Comparison of ENCODE assay signal across 8 mouse cellular contexts in the genomic region with DNA sequence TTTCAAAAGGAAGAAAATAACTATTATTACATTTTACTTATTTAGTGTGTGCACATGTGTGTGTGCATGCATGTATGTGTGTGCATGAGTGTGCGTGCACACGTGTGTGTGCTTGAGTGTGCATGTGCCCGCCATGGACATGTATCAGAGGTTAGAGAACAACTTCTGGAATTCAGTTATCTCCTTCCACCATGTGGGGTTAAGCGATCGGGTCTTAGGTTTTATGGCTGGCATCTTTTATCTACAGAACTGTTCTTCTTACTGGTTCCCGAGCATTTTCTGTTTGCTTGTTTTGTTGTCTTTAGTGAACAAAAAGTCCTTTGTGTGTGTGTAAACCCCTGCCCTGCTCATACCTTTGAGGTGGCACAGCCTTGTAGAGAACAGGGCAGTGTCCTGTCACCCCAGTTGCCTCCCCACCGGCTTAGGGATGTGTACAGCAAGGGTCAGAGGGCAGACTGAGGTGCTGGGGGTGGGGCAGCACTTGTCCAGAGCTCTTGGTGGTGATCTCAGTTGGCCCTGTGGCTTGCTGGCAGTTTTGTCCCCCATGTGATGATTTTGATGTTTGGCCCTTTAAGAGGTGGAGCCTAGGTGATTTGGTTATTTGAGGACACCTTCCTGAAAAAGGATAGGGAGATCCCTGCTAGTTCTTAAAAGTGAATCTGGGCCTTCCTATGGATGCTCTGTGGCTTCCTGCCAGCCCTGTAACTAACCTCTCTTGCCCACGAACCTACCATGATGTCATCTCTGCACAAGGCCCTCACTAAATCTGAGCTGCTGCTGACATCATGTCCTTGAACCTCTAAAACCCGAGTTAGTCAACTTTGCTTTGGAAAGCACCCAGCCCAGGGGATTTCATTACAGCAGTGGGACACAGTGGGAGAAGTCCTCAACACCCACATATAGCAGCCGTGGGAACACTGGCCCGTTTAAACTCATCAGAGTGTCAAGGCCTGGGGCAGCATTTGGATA. TPM values are rescaled to one million over a fixed set of nuclear protein-coding genes. Genes with fewer than 3 reads are reported as not detected.
A peak's percentile ranks its signal among the peaks of the same experiment; 100 is the strongest.
DNase-seq lines count a peak whose midpoint lies in the region; ATAC-seq and TF ChIP-seq lines count a peak whose summit lies in the region.

No protein-coding gene starts in this region.

- peak; percentile 87 for DNase-seq in heart, adult 11 months
- DNase-seq in heart, postnatal 14 days: no peak
- no peak for DNase-seq in forebrain, postnatal 0 days
- DNase-seq in left cerebral cortex, adult 18-20 months (ENCODE audit: low spot score in 2 of 2): no peak
- no peak for DNase-seq in frontal cortex, postnatal 25 days (ENCODE audit: low spot score in 2 of 2)
- no peak for DNase-seq in c-Kit-positive CD71-positive TER-119-positive erythroid progenitor cells, embryonic 14.5 days (ENCODE audit: low spot score)

- peak overlapping the region; percentile 10; the same call in 1 of the 2 replicates for H3K9ac ChIP-seq in ES-Bruce4 (ENCODE audit: low read depth, poor library complexity, severe bottlenecking)
- 0 out of 2 replicates have a peak overlapping the region, but pooled peaks have one; percentile 6 for H3K9ac ChIP-seq in forebrain, postnatal 0 days

- H3K4me1 ChIP-seq in ES-Bruce4 (ENCODE audit: control insufficient read depth, insufficient read depth, low read length): peaks cover 15% of the 10 kb centered on the region
- H3K4me1 ChIP-seq in forebrain, postnatal 0 days (ENCODE audit: insufficient read depth): peaks cover 30% of the 10 kb centered on the region

- peak overlapping the region; percentile 39 for H3K4me3 ChIP-seq in ES-Bruce4 (ENCODE audit: low read depth, low read length)
- H3K4me3 ChIP-seq in forebrain, postnatal 0 days (ENCODE audit: low read depth, low read length): no peak overlapping the region
- H3K4me3 ChIP-seq in macrophage (ENCODE audit: inconsistent target): no peak overlapping the region

- peaks cover 62% of the 10 kb centered on the region for H3K36me3 ChIP-seq in ES-Bruce4 (ENCODE audit: control insufficient read depth, insufficient read depth, low read length, poor library complexity, severe bottlenecking)
- no peaks in the 10 kb centered on the region for H3K36me3 ChIP-seq in forebrain, postnatal 0 days (ENCODE audit: insufficient read depth)
- peaks cover 24% of the 10 kb centered on the region; the same call in 1 of the 2 replicates for H3K36me3 ChIP-seq in macrophage (ENCODE audit: inconsistent target)

- no peak for ATAC-seq in forebrain, postnatal 0 days

- intact Hi-C loops in heart, postnatal 14 days (cut with DNase I): no loop called here

- peak overlapping the region; percentile 21 for H3K4me2 ChIP-seq in forebrain, postnatal 0 days (ENCODE audit: low read depth)

- 61% methylated on average over 11 of the region's 11 CpGs for WGBS in forebrain, postnatal 0 days
- WGBS in macrophage (ENCODE audit: missing documents): 83% methylated on average over 11 of the region's 11 CpGs

- no peak for TF ChIP-seq CTCF in ES-Bruce4 (IDR thresholded peaks at IDR 0.05; ENCODE audit: low read depth, low read length)
- TF ChIP-seq CTCF in forebrain, postnatal 0 days (IDR thresholded peaks at IDR 0.05; ENCODE audit: low read depth): no peak

- no peaks in the 10 kb centered on the region for H3K9me3 ChIP-seq in ES-Bruce4 (replicated peaks; ENCODE audit: control insufficient read depth, insufficient read depth, low read length, poor library complexity, severe bottlenecking)
- H3K9me3 ChIP-seq in forebrain, postnatal 0 days (ENCODE audit: low read length): no peaks in the 10 kb centered on the region

- no peaks in the 10 kb centered on the region for H3K27me3 ChIP-seq in ES-Bruce4 (ENCODE audit: control insufficient read depth, insufficient read depth, low read length, poor library complexity, severe bottlenecking)
- H3K27me3 ChIP-seq in forebrain, postnatal 0 days (ENCODE audit: insufficient read depth, low read length): no peaks in the 10 kb centered on the region

- H3K79me2 ChIP-seq in macrophage (ENCODE audit: inconsistent target): peaks cover 93% of the 10 kb centered on the region

- H3K27ac ChIP-seq in ES-Bruce4 (ENCODE audit: insufficient read depth, low read length): no peak overlapping the region
- no peak overlapping the region for H3K27ac ChIP-seq in forebrain, postnatal 0 days (ENCODE audit: low read depth, low read length)
- H3K27ac ChIP-seq in macrophage: 0 out of 2 replicates have a peak overlapping the region, but pooled peaks have one; percentile 13

- no peak for TF ChIP-seq POLR2A in ES-Bruce4 (IDR thresholded peaks at IDR 0.05; ENCODE audit: insufficient read depth, low read length)

- no peak for TF ChIP-seq EP300 in ES-Bruce4 (IDR thresholded peaks at IDR 0.05; ENCODE audit: insufficient read depth, low read depth, low read length)

RNA-seq across cellular contexts. Expression of a gene that starts 4.7 kb away (rescaled TPM):
- total RNA-seq in heart, postnatal 14 days (2021): 10 to 100 TPM; 24.8 to 26.4 TPM
- 75.6 and 79.2 TPM in 2 replicates for polyA plus RNA-seq in ES-Bruce4 (2011; ENCODE audit: insufficient read depth, insufficient read length, low read depth, missing spikeins)
- total RNA-seq in forebrain, postnatal 0 days (2014; rRNA removed): 52.5 and 61.1 TPM in 2 replicates
- polyA plus RNA-seq in forebrain, postnatal 0 days (2015; fragmentation: Nextera tagmentation; extraction: Ambion mirVana): 13.9 and 16.6 TPM in 2 replicates
- 10 to 100 TPM in 25 of 26 experiments, 1 to 10 TPM in 1; 9.6 to 45.9 (median 19.1) TPM for total RNA-seq in macrophage (2018; cell fraction: chromatin; rRNA removed)
- 10 to 100 TPM; 13.4 to 46.1 (median 25.4) TPM for total RNA-seq in macrophage (2018; cell fraction: cytosol; rRNA removed)
- 10 to 100 TPM; 14.3 to 55.1 (median 26.6) TPM for total RNA-seq in macrophage (2018; cell fraction: nucleus; rRNA removed)
- polyA plus RNA-seq in macrophage (2018): 19.5 to 41.7 TPM (median 35.8 TPM) in 3 replicates
- 10 to 100 TPM; 48.6 to 51.7 TPM for total RNA-seq in left cerebral cortex, adult 18-20 months (2021)
